Mouse (Mus musculus) intestine, embryonic 16.5 days (tissue): ENCODE measurements around the gene Pgs1. TPM values are rescaled to one million over a fixed set of nuclear protein-coding genes. Genes with fewer than 3 reads are reported as not detected.

Experiments
- ATAC-seq: fragments of 200-750 bp; cut with Nextera tagmentation; 2 replicates; pipeline ENCODE4 v1.8.0; 2017; ENCODE audit warnings: moderate TSS enrichment, moderate library complexity
- H3K27ac ChIP-seq: fragments of 300-500 bp; sonication (generic); 2 replicates; pipeline ENCODE4 v1.5.1; 2014; ENCODE audit warnings: mild to moderate bottlenecking, low read length
- H3K27me3 ChIP-seq: fragments of 300-500 bp; sonication (generic); replicated peaks from 2 replicates; pipeline ENCODE4 v1.6.1; 2014; ENCODE audit warnings: low read length, control low read depth, mixed read lengths; ENCODE audit not compliant: control insufficient read depth, insufficient read depth
- H3K36me3 ChIP-seq: fragments of 300-500 bp; sonication (generic); 2 replicates; pipeline ENCODE4 v1.6.1; 2014; ENCODE audit warnings: low read length, control low read depth; ENCODE audit not compliant: control insufficient read depth, insufficient read depth
- H3K4me1 ChIP-seq: fragments of 300-500 bp; sonication (generic); 2 replicates; pipeline ENCODE4 v1.6.1; 2014; ENCODE audit warnings: low read length, control low read depth, mixed read lengths; ENCODE audit not compliant: control insufficient read depth, insufficient read depth
- H3K4me2 ChIP-seq: fragments of 300-500 bp; sonication (generic); 2 replicates; pipeline ENCODE4 v1.6.1; 2014; ENCODE audit warnings: low read depth, low read length, control low read depth
- H3K4me3 ChIP-seq: fragments of 300-500 bp; sonication (generic); 2 replicates; pipeline ENCODE4 v1.5.1; 2014; ENCODE audit warnings: mild to moderate bottlenecking, low read length
- H3K9ac ChIP-seq: fragments of 300-500 bp; sonication (generic); 2 replicates; pipeline ENCODE4 v1.6.1; 2014; ENCODE audit warnings: low read depth, low read length
- H3K9me3 ChIP-seq: fragments of 300-500 bp; sonication (generic); 2 replicates; pipeline ENCODE4 v1.6.1; 2016; ENCODE audit warnings: low read length, control low read depth; ENCODE audit not compliant: control insufficient read depth
- WGBS: fragments of 180-500 bp; shearing (Covaris S2); extraction: QIAGEN DNeasy Blood & Tissue Kit; methylation state at CpG from one replicate; pipeline ENCODE4 v1.1.7; 2014; 5-methylcytosine and 5-hydroxymethylcytosine counted together
- polyA plus RNA-seq: library from polyadenylated mRNA; unstranded; fragments of >200 nt; fragmentation: Nextera tagmentation; extraction: Ambion mirVana; gene quantifications from 2 replicates; pipeline ENCODE4 v1.2.1, GENCODE M21; 2015

Gene Pgs1
- polyA plus RNA-seq, result 33.9 and 35.7 TPM in 2 replicates

GRCm38 (mm10) chr11:117986126-117987031 lies at the start of gene Pgs1:
Gene Pgs1, plus strand, starts transcription at chr11:117986292.
- peak within 1 kb of the TSS; percentile 91 for H3K9ac ChIP-seq
- peaks cover 32% of the 10 kb centered on the region for H3K4me1 ChIP-seq
- ATAC-seq, result peak; percentile 90
- H3K9me3 ChIP-seq, result no peaks in the 10 kb centered on the region
- no peaks in the 10 kb centered on the region for H3K27me3 ChIP-seq
- no peaks in the 10 kb centered on the region for H3K36me3 ChIP-seq
- 6% methylated on average over 51 of the region's 51 CpGs for WGBS
- H3K4me2 ChIP-seq, result peak within 1 kb of the TSS; percentile 77
- H3K4me3 ChIP-seq, result peak within 1 kb of the TSS; percentile 99
- H3K27ac ChIP-seq, result peak within 1 kb of the TSS; percentile 58

GRCm38 (mm10) chr11:117939004-117939730 lies 46.9 kb upstream of the Pgs1 start:
- WGBS, result 45% methylated on average over 4 of the region's 4 CpGs
- no peak overlapping the region for H3K4me2 ChIP-seq
- H3K4me3 ChIP-seq, result no peak overlapping the region
- ATAC-seq, result no peak
- H3K27me3 ChIP-seq, result no peaks in the 10 kb centered on the region
- no peaks in the 10 kb centered on the region for H3K36me3 ChIP-seq
- H3K9ac ChIP-seq, result no peak overlapping the region
- no peaks in the 10 kb centered on the region for H3K9me3 ChIP-seq
- H3K27ac ChIP-seq, result peak overlapping the region; percentile 77
- H3K4me1 ChIP-seq, result peaks cover 46% of the 10 kb centered on the region

- Histone ChIP-seq H3K4me3 (no peak overlapping the region), H3K4me2 (no peak overlapping the region), H3K9ac (no peak overlapping the region), H3K27ac (peak overlapping the region; percentile 80), H3K36me3 (no peaks in the 10 kb centered on the region), H3K4me1 (peaks cover 42% of the 10 kb centered on the region), H3K27me3 (no peaks in the 10 kb centered on the region), H3K9me3 (no peaks in the 10 kb centered on the region)
- peak; percentile 65 for ATAC-seq
- WGBS, result 8% methylated on average over 7 of the region's 7 CpGs
These were observed 46.3 kb upstream of the Pgs1 start for GRCm38 (mm10) chr11:117939741-117940285.

GRCm38 (mm10) chr11:117940881-117941280 lies 45.2 kb upstream of the Pgs1 start:
- Histone ChIP-seq H3K27me3 (no peaks in the 10 kb centered on the region), H3K36me3 (no peaks in the 10 kb centered on the region), H3K9ac (no peak overlapping the region), H3K9me3 (no peaks in the 10 kb centered on the region), H3K27ac (peak overlapping the region; percentile 80; the same call in 1 of the 2 replicates), H3K4me3 (no peak overlapping the region), H3K4me2 (no peak overlapping the region), H3K4me1 (peaks cover 35% of the 10 kb centered on the region)
- WGBS, result 85% methylated on average over 6 of the region's 6 CpGs
- no peak for ATAC-seq

DNA sequence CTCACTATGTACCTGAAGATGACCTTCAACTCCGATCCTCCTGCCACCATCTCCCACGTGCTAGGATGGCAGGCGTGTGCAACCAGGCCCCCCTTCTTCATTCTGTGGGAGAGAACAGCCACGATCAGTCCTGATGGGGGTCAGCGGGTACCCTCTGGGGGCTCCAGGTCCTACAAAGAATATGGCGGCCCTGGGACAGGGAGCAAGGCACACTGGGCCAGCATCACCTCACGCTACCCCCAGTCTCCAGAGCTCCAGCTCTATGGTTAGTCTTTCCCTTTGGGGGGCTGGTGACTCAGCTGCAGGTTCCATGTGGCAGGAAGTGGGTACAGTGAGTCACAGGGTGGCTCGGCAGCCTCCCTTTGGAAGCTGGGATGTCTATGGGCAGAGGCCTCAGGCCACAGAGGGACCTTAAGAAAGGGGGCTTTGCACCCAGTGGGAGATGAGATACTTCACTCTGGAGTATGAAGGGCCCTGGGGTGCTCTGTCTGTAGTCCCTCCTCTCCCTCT lies 44.7 kb upstream of the Pgs1 start:
- H3K9ac ChIP-seq, result no peak overlapping the region
- WGBS, result 84% methylated on average over 8 of the region's 8 CpGs
- H3K4me2 ChIP-seq, result no peak overlapping the region
- no peak overlapping the region for H3K27ac ChIP-seq
- H3K27me3 ChIP-seq, result no peaks in the 10 kb centered on the region
- H3K36me3 ChIP-seq, result no peaks in the 10 kb centered on the region
- H3K4me1 ChIP-seq, result peaks cover 30% of the 10 kb centered on the region
- ATAC-seq, result no peak
- no peak overlapping the region for H3K4me3 ChIP-seq
- no peaks in the 10 kb centered on the region for H3K9me3 ChIP-seq

GRCm38 (mm10) chr11:117941848-117942247 lies 44.2 kb upstream of the Pgs1 start:
- H3K4me1 ChIP-seq, result peaks cover 30% of the 10 kb centered on the region
- H3K4me3 ChIP-seq, result no peak overlapping the region
- no peak overlapping the region for H3K9ac ChIP-seq
- WGBS, result 52% methylated on average over 4 of the region's 4 CpGs
- no peaks in the 10 kb centered on the region for H3K36me3 ChIP-seq
- no peak overlapping the region for H3K4me2 ChIP-seq
- no peaks in the 10 kb centered on the region for H3K9me3 ChIP-seq
- H3K27ac ChIP-seq, result no peak overlapping the region
- H3K27me3 ChIP-seq, result no peaks in the 10 kb centered on the region
- ATAC-seq, result no peak

DNA sequence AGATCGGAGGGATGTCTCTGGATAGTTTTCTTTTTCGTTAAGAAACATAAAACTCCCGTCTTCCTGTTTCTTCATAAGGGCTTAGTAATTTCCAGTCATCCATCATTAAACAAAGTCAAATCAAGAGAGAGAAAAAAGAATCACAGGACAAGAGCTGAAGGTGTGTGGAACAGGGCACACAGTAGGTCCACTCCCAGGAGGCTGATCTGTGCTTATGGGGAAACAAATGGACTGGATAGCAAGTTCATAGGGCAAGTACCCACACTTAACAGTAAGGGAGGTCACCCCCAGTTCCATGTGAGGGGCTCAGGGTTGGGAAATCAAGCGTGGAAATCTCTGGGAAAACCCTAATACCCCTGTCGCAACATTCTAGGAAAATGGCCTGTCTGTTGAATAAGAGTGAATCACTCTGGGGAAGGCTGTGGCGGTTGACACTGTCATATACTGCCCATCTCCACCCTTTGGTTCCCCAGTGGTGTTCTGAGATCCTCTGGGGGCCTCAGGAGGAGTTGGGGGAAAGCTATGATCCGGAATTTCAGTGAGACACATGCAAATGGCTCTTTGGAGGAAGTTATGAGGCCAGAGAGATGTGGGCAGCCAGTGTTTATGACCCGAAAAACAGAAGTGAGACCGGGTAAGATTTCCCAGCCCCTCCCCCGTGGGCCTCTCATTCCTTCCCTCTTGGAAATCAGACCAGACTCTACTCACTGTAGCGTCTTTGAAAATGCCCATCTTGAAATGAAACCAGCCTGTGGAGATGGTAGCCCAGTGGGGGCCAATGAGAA lies 39.7 kb upstream of the Pgs1 start:
- Histone ChIP-seq H3K4me1 (peaks cover 26% of the 10 kb centered on the region), H3K4me2 (peak overlapping the region; percentile 37; the same call in 1 of the 2 replicates), H3K4me3 (no peak overlapping the region), H3K27me3 (no peaks in the 10 kb centered on the region), H3K27ac (peak overlapping the region; percentile 73), H3K9me3 (no peaks in the 10 kb centered on the region), H3K36me3 (no peaks in the 10 kb centered on the region), H3K9ac (no peak overlapping the region)
- ATAC-seq, result peak; percentile 39
- 63% methylated on average over 11 of the region's 11 CpGs for WGBS

- no peaks in the 10 kb centered on the region for H3K27me3 ChIP-seq
- H3K36me3 ChIP-seq, result no peaks in the 10 kb centered on the region
- H3K4me2 ChIP-seq, result peak overlapping the region; percentile 37; the same call in 1 of the 2 replicates
- peaks cover 22% of the 10 kb centered on the region for H3K4me1 ChIP-seq
- peak overlapping the region; percentile 73 for H3K27ac ChIP-seq
- ATAC-seq, result peak; percentile 85
- no peak overlapping the region for H3K4me3 ChIP-seq
- no peak overlapping the region for H3K9ac ChIP-seq
- WGBS, result 52% methylated on average over 10 of the region's 10 CpGs
- H3K9me3 ChIP-seq, result no peaks in the 10 kb centered on the region
These were observed 39.1 kb upstream of the Pgs1 start for GRCm38 (mm10) chr11:117946996-117947419.
